ENCODE assay signal across 8 mouse cellular contexts in genomic region chr19:5801432-5801964, GRCm38 (mm10). TPM values are rescaled to one million over a fixed set of nuclear protein-coding genes. Genes with fewer than 3 reads are reported as not detected.
DNase-seq lines count a peak whose midpoint lies in the region; ATAC-seq and TF ChIP-seq lines count a peak whose summit lies in the region.

No protein-coding gene starts in this region.

- H3K4me2 ChIP-seq in limb, embryonic 15.5 days: peak overlapping the region; percentile 49
- peak overlapping the region; percentile 61 for H3K4me2 ChIP-seq in stomach, postnatal 0 days (replicated peaks; ENCODE audit: low read depth)

- intact Hi-C loops in left cerebral cortex, postnatal 10 days (cut with DNase I): no loop called here

- peak overlapping the region; percentile 92 for H3K4me3 ChIP-seq in cerebellum, adult 2 months (replicated peaks; ENCODE audit: insufficient read depth, low read depth, low read length)
- peak overlapping the region; percentile 72 for H3K4me3 ChIP-seq in limb, embryonic 15.5 days
- H3K4me3 ChIP-seq in stomach, postnatal 0 days (ENCODE audit: low read depth, low read length): peak overlapping the region; percentile 69

- no peak for TF ChIP-seq POLR2A in cerebellum, adult 2 months (IDR thresholded peaks at IDR 0.05; ENCODE audit: borderline replicate concordance, insufficient read depth, low read length)

- WGBS in cerebellum, adult 2 months: under 1% methylated on average over 3 of the region's 3 CpGs
- WGBS in limb, embryonic 15.5 days: 1% methylated on average over 3 of the region's 3 CpGs
- WGBS in stomach, postnatal 0 days: 3% methylated on average over 3 of the region's 3 CpGs

- H3K36me3 ChIP-seq in limb, embryonic 15.5 days: peaks cover 21% of the 10 kb centered on the region
- 0 out of 2 replicates have a peak, but pooled peaks cover 3% of the 10 kb centered on the region for H3K36me3 ChIP-seq in stomach, postnatal 0 days (ENCODE audit: control insufficient read depth, insufficient read depth, low read length)

- no peak for TF ChIP-seq CTCF in cerebellum, adult 2 months (IDR thresholded peaks at IDR 0.05; ENCODE audit: borderline replicate concordance, insufficient read depth, low read depth, low read length)
- TF ChIP-seq CTCF in stomach, postnatal 0 days (IDR thresholded peaks at IDR 0.05; ENCODE audit: low read depth): no peak

- ATAC-seq in limb, embryonic 15.5 days (ENCODE audit: insufficient number of reproducible peaks, low FRiP score, low TSS enrichment, low read depth): no peak
- ATAC-seq in stomach, postnatal 0 days (ENCODE audit: low FRiP score, low TSS enrichment): no peak

- no peak for TF ChIP-seq EP300 in stomach, postnatal 0 days (optimal IDR thresholded peaks at IDR 0.05)

- no peak for DNase-seq in cerebellum, adult 2 months
- no peak for DNase-seq in cerebellum, postnatal 4 days (ENCODE audit: low spot score in 2 of 2)
- peak; percentile 39 for DNase-seq in retina, embryonic 14.5 days (ENCODE audit: low spot score)
- no peak for DNase-seq in retina, postnatal 1 day
- DNase-seq in stomach, postnatal 0 days (ENCODE audit: low spot score): no peak
- no peak for DNase-seq in MN1 (ENCODE audit: low spot score)
- DNase-seq in left cerebral cortex, postnatal 10 days (ENCODE audit: extremely low spot score in 1 of 2, low spot score in 2 of 2): no peak

- peaks cover 8% of the 10 kb centered on the region for H3K4me1 ChIP-seq in cerebellum, adult 2 months (ENCODE audit: control insufficient read depth, insufficient read depth, low read length)
- peaks cover 32% of the 10 kb centered on the region for H3K4me1 ChIP-seq in limb, embryonic 15.5 days
- H3K4me1 ChIP-seq in stomach, postnatal 0 days (replicated peaks; ENCODE audit: control insufficient read depth, insufficient read depth): peaks cover 9% of the 10 kb centered on the region; the same call in 1 of the 2 replicates

- H3K27me3 ChIP-seq in cerebellum, adult 2 months (ENCODE audit: control insufficient read depth, insufficient read depth, low read length): no peaks in the 10 kb centered on the region
- no peaks in the 10 kb centered on the region for H3K27me3 ChIP-seq in limb, embryonic 15.5 days
- no peaks in the 10 kb centered on the region for H3K27me3 ChIP-seq in stomach, postnatal 0 days (ENCODE audit: control insufficient read depth, insufficient read depth, low read length)

- H3K9me3 ChIP-seq in limb, embryonic 15.5 days: no peaks in the 10 kb centered on the region
- no peaks in the 10 kb centered on the region for H3K9me3 ChIP-seq in stomach, postnatal 0 days (ENCODE audit: control insufficient read depth, low read length)

- peak overlapping the region; percentile 52 for H3K27ac ChIP-seq in cerebellum, adult 2 months (ENCODE audit: insufficient read depth, low read length)
- H3K27ac ChIP-seq in limb, embryonic 15.5 days: peak overlapping the region; percentile 100
- peak overlapping the region; percentile 88 for H3K27ac ChIP-seq in stomach, postnatal 0 days (replicated peaks)

- peak overlapping the region; percentile 97 for H3K9ac ChIP-seq in limb, embryonic 15.5 days
- peak overlapping the region; percentile 88 for H3K9ac ChIP-seq in stomach, postnatal 0 days (ENCODE audit: low read length)

RNA-seq across cellular contexts. Expression of gene Scyl1, which starts 30.3 kb away (rescaled TPM):
- polyA plus RNA-seq in cerebellum, adult 2 months (2012; rRNA removed): 158 and 170 TPM in 2 replicates
- polyA plus RNA-seq in limb, embryonic 15.5 days (2015; fragmentation: Nextera tagmentation; extraction: Ambion mirVana): 81.6 and 85.1 TPM in 2 replicates
- polyA plus RNA-seq in stomach, postnatal 0 days (2015; fragmentation: Nextera tagmentation; extraction: Ambion mirVana): 38.1 and 40.9 TPM in 2 replicates
- total RNA-seq in left cerebral cortex, postnatal 10 days (2021): 10 to 100 TPM; 79.4 to 82.8 TPM
